Mouse (Mus musculus): ENCODE data around the gene Gda. TPM values are rescaled to one million over a fixed set of nuclear protein-coding genes. Genes with fewer than 3 reads are reported as not detected.
A peak's percentile ranks its signal among the peaks of the same experiment; 100 is the strongest.

The Gda gene
- polyA plus RNA-seq, 1 experiment from 2014 or later, result 0.18 TPM

DNA sequence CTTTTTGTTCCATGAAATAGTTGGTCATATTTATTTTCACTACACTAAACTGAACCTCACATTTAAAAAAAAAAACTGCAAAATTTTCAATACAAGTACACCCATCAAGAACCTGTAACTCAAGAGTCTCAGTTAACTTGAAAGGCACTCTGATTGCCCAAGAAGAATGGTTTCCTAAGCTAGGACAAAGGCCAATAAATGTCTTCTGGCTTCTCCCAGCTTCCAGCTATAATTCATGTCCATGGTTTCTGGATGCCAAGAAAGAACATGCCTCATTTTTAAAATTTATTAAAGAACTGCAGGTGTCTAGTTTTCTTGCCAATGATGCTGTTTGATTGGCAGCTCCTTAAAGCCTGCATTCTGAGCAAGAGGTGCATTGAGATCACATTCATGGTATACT, 75.3 kb downstream of the Gda start:
- peaks cover 68% of the 10 kb centered on the region for H3K27me3 ChIP-seq
- no peak for TF ChIP-seq CTCF (IDR thresholded peaks at IDR 0.05)
- in situ Hi-C loops (cut with MboI; ENCODE audit: low pct_unique_long_range_greater_than_20kb), result no loop called here
- ChIA-PET CTCF (no interaction called here), POLR2A (no interaction called here)
- DNase-seq (ENCODE audit: low read depth, low spot score), result no peak
- no peak for ATAC-seq

- DNase-seq (ENCODE audit: low read depth, low spot score), result no peak
- in situ Hi-C loops (cut with MboI; ENCODE audit: low pct_unique_long_range_greater_than_20kb), result no loop called here
- no peak for ATAC-seq
- H3K27me3 ChIP-seq, result peaks cover 58% of the 10 kb centered on the region
- CTCF ChIA-PET, result no interaction called here
- no peak for TF ChIP-seq CTCF (IDR thresholded peaks at IDR 0.05)
- POLR2A ChIA-PET, result no interaction called here
Observed at GRCm38 (mm10) chr19:21396364-21396763, 76.9 kb downstream of the Gda start.

- POLR2A ChIA-PET, result no interaction called here
- CTCF ChIA-PET, result interaction anchor here (0.7 to 2.2 kb wide), 3 partner anchors 9 to 25 kb away, joined by 3 to 5 read pairs (median 3); no protein-coding TSS in a partner anchor
- peaks cover 54% of the 10 kb centered on the region for H3K27me3 ChIP-seq
- DNase-seq (ENCODE audit: low read depth, low spot score), result no peak
- in situ Hi-C loops (cut with MboI; ENCODE audit: low pct_unique_long_range_greater_than_20kb), result no loop called here
- TF ChIP-seq CTCF (IDR thresholded peaks at IDR 0.05), result no peak
- ATAC-seq, result no peak
Observed at GRCm38 (mm10) chr19:21390904-21391303, 82.3 kb downstream of the Gda start.

- H3K27me3 ChIP-seq, result peaks cover 43% of the 10 kb centered on the region
- CTCF ChIA-PET, result no interaction called here
- DNase-seq (ENCODE audit: low read depth, low spot score) (no peak), ATAC-seq (no peak)
- TF ChIP-seq CTCF (IDR thresholded peaks at IDR 0.05), result no peak
- POLR2A ChIA-PET, result no interaction called here
- in situ Hi-C loops (cut with MboI; ENCODE audit: low pct_unique_long_range_greater_than_20kb), result no loop called here
Observed at GRCm38 (mm10) chr19:21386842-21387241, 86.4 kb downstream of the Gda start.

DNA sequence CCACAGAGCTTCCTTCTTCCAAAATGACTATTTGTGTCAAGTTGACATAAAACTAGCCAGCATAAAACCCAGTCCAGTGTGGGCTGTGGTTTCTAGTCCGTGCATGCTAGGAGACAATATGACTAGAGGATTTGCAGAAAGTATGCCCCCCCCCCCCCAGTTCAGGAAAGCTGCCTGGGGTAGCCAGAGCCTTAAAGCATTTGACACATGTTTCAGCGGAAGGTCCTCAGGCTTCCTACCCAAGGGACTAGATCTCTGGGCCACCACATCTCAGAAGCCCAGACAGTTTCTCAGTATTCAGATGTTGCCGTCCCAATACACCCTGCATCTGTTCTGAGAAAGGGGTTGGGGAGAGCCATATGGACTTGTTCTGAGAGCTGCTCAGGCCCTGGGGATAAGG, 89.0 kb downstream of the Gda start:
- TF ChIP-seq CTCF (IDR thresholded peaks at IDR 0.05), result no peak
- no peak for DNase-seq (ENCODE audit: low read depth, low spot score)
- CTCF ChIA-PET, result no interaction called here
- POLR2A ChIA-PET, result no interaction called here
- ATAC-seq, result no peak
- in situ Hi-C loops (cut with MboI; ENCODE audit: low pct_unique_long_range_greater_than_20kb), result no loop called here
- peaks cover 43% of the 10 kb centered on the region for H3K27me3 ChIP-seq

DNA sequence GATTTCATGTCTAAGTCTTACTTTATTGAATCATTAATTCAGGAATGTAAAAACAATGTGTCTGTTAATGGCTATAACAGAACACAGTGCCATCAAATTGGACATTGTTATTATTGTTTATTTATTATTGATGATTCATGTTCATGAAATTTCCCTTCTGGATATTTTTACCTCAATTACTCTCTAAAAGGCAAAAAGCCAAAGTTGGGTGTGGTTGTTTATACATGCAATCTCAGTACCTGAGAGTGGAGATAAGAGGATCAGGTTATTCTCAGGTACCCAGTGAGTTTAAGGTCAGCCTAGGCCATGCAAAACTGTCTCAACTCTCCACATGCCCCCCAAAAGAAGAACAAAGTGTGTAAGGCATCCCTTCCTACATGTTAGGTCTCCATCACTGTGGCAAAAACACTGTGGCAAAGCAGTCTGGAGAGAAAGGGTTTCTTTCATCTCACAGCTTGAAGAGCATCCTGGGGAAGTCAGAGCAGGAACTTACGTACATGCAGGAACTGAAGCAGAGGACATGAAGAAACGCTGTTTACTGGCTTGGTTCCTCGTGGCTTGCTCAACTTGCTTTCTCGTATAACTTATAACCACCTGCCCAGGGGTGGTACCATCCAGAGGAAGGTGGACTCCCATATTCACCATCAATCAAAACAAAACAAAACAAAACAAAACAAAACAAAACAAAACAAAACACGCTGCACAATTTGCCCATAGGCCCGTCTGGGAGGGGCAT, 89.6 kb downstream of the Gda start:
- ATAC-seq (no peak), DNase-seq (ENCODE audit: low read depth, low spot score) (no peak)
- ChIA-PET POLR2A (no interaction called here), CTCF (no interaction called here)
- in situ Hi-C loops (cut with MboI; ENCODE audit: low pct_unique_long_range_greater_than_20kb), result no loop called here
- peaks cover 43% of the 10 kb centered on the region for H3K27me3 ChIP-seq
- TF ChIP-seq CTCF (IDR thresholded peaks at IDR 0.05), result no peak

- ChIA-PET CTCF (interaction anchor here (1.2 kb wide), 1 partner anchor 9 kb away, joined by 3 read pairs; no protein-coding TSS in a partner anchor), POLR2A (no interaction called here)
- DNase-seq (ENCODE audit: low read depth, low spot score) (no peak), ATAC-seq (no peak)
- no peak for TF ChIP-seq CTCF (IDR thresholded peaks at IDR 0.05)
- H3K27me3 ChIP-seq, result peaks cover 39% of the 10 kb centered on the region
- in situ Hi-C loops (cut with MboI; ENCODE audit: low pct_unique_long_range_greater_than_20kb), result no loop called here
Observed at GRCm38 (mm10) chr19:21381696-21382095, 91.5 kb downstream of the Gda start.

DNA sequence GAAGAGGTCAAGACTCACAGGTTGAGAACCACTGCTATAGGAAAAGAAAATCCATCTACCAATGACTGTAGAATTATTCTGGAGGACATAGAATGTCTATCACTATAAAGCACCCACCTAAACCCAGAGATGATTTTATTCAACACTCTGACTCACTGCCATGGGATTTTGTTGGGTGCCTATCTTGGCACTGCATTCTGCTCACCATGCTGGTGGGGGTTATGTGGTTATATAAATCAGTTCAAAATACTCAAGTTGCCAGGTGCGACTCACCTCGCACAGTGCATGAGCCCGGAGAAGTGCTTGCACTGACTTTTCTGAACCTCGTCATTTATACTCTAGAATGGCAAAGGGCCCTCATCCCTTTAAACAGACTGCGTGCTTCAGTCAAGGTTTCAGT, 94.0 kb downstream of the Gda start:
- in situ Hi-C loops (cut with MboI; ENCODE audit: low pct_unique_long_range_greater_than_20kb), result loop anchor here (10.0 kb wide), 1 partner anchor 356 kb away; no protein-coding TSS in a partner anchor
- DNase-seq (ENCODE audit: low read depth, low spot score) (no peak), ATAC-seq (no peak)
- ChIA-PET POLR2A (no interaction called here), CTCF (no interaction called here)
- no peak for TF ChIP-seq CTCF (IDR thresholded peaks at IDR 0.05)
- H3K27me3 ChIP-seq, result peaks cover 42% of the 10 kb centered on the region

- no peak for TF ChIP-seq CTCF (IDR thresholded peaks at IDR 0.05)
- peaks cover 45% of the 10 kb centered on the region for H3K27me3 ChIP-seq
- ChIA-PET CTCF (interaction anchor here (1.0 kb wide), 1 partner anchor 30 kb away, joined by 3 read pairs; no protein-coding TSS in a partner anchor), POLR2A (no interaction called here)
- ATAC-seq (no peak), DNase-seq (ENCODE audit: low read depth, low spot score) (no peak)
- in situ Hi-C loops (cut with MboI; ENCODE audit: low pct_unique_long_range_greater_than_20kb), result loop anchor here (10.0 kb wide), 1 partner anchor 358 kb away; no protein-coding TSS in a partner anchor
Observed at GRCm38 (mm10) chr19:21376445-21377218, 96.6 kb downstream of the Gda start.

- peaks cover 27% of the 10 kb centered on the region for H3K27me3 ChIP-seq
- peak; percentile 13 for DNase-seq (ENCODE audit: low read depth, low spot score)
- peak; percentile 85 for TF ChIP-seq CTCF (IDR thresholded peaks at IDR 0.05)
- peak; percentile 85 for ATAC-seq
- ChIA-PET CTCF (interaction anchor here (0.6 to 2.0 kb wide), 10 partner anchors 8 to 339 kb away, joined by 3 to 6 read pairs (median 3); no protein-coding TSS in a partner anchor), POLR2A (no interaction called here)
- in situ Hi-C loops (cut with MboI; ENCODE audit: low pct_unique_long_range_greater_than_20kb), result loop anchor here (5.0 to 10.0 kb wide), 3 partner anchors 189 to 362 kb away; no protein-coding TSS in a partner anchor
Observed at GRCm38 (mm10) chr19:21373073-21373755, 100.0 kb downstream of the Gda start.

Measured in Patski (cell line).